ENCODE assay signal across 7 mouse cellular contexts in the genomic region with DNA sequence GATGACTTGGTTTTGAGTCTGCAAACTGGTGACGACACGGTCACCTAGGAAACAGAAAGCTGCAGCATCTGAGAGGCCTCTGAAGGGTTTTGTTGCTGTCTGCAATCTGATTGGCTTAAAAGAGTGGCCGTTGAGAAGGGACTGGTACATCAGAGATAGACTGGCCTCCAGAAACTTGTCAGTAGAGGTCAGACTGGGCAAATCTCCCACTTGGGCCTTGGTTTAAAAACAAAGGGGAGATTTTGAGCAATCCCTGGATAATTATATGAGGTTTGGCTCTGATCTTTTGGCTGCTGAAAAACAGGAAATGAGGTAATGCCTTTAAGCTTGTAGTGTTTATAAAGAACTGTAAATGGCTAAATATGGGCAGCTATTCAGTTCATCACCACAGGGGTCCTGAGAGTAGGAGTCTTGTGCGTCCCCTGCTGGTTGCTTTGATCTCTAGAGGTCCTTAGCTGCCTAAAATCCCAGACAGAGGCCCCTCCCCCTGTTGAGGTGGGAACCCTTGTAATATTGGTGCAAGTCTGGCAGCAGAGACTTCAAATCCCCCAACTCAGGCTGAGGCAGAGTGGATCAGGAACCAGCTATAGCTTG. TPM values are rescaled to one million over a fixed set of nuclear protein-coding genes. Genes with fewer than 3 reads are reported as not detected.
DNase-seq lines count a peak whose midpoint lies in the region; ATAC-seq lines count a peak whose summit lies in the region.

No protein-coding gene starts in this region.

- DNase-seq in ZHBTc4 (ENCODE audit: low read depth, low spot score), result peak; percentile 93
- DNase-seq in embryo, embryonic 10 days (ENCODE audit: low spot score), result peak; percentile 82
- peak; percentile 65 for DNase-seq in gastrocnemius, postnatal 14 days
- peak; percentile 55 to 78 for DNase-seq in left cerebral cortex, adult 9 months (ENCODE audit: low spot score in 2 of 2)
- DNase-seq in right cerebral cortex, postnatal 14 days, result peak; percentile 76

- intact Hi-C loops in gastrocnemius, postnatal 14 days (cut with DNase I; ENCODE audit: low total_unique reads), result no loop called here

- peak; percentile 88 for ATAC-seq in inflammation-experienced regulatory T-cells, adult 6 months
- peak; percentile 89 for ATAC-seq in megakaryocyte progenitor cell, adult 5-6 weeks (replicated peaks; ENCODE audit: poor library complexity)

RNA-seq across cellular contexts. Expression of gene Fam118a, which starts 13.7 kb away (rescaled TPM):
- 1 to 10 TPM; 5.1 to 5.3 TPM for total RNA-seq in gastrocnemius, postnatal 14 days (2021)
- polyA plus RNA-seq in inflammation-experienced regulatory T-cells, adult 6 months (2017; shearing (Covaris generic)), result 10 to 100 TPM; 27.4 to 43.6 (median 41.6) TPM
- total RNA-seq in megakaryocyte progenitor cell, adult 5-6 weeks (2015), result 12.4 and 12.5 TPM in 2 replicates
- total RNA-seq in megakaryocyte progenitor cell, adult 5-6 weeks (2017), result 10.5 and 20.9 TPM in 2 replicates

RNA-seq across cellular contexts. Expression of gene Upk3a, which starts 25.5 kb away (rescaled TPM):
- not detected for total RNA-seq in gastrocnemius, postnatal 14 days (2021)
- polyA plus RNA-seq in inflammation-experienced regulatory T-cells, adult 6 months (2017; shearing (Covaris generic)), result not detected
- total RNA-seq in megakaryocyte progenitor cell, adult 5-6 weeks (2015), result not detected in 2 replicates
- total RNA-seq in megakaryocyte progenitor cell, adult 5-6 weeks (2017), result not detected in 2 replicates

RNA-seq across cellular contexts. Expression of gene 5031439G07Rik, which starts 54.1 kb away (rescaled TPM):
- 10 to 100 TPM; 26.4 to 35.9 TPM for total RNA-seq in gastrocnemius, postnatal 14 days (2021)
- polyA plus RNA-seq in inflammation-experienced regulatory T-cells, adult 6 months (2017; shearing (Covaris generic)), result 1 to 10 TPM; 1.1 to 1.9 (median 1.3) TPM
- 8.0 and 10.0 TPM in 2 replicates for total RNA-seq in megakaryocyte progenitor cell, adult 5-6 weeks (2015)
- 11.7 and 17.7 TPM in 2 replicates for total RNA-seq in megakaryocyte progenitor cell, adult 5-6 weeks (2017)

Comparison
In these comparisons a context has a peak if more than half of its experiments do, and no peak if none do; other contexts are left out.
1. Peak in every context shown above with its lines: DNase-seq and ATAC-seq.